Mouse (Mus musculus) limb, embryonic 13.5 days (tissue): ENCODE data around the gene Trim11. TPM values are rescaled to one million over a fixed set of nuclear protein-coding genes. Genes with fewer than 3 reads are reported as not detected.
A peak's percentile ranks its signal among the peaks of the same experiment; 100 is the strongest.

Experiments
- ATAC-seq: fragments of 200-750 bp; cut with Nextera tagmentation; 2 replicates; pipeline ENCODE4 v1.8.0; 2017; ENCODE audit warnings: low read depth, moderate number of reproducible peaks, moderate TSS enrichment; ENCODE audit not compliant: low FRiP score
- H3K27ac ChIP-seq: fragments of 300-500 bp; sonication (generic); 2 replicates; pipeline ENCODE4 v1.5.1; 2015; ENCODE audit warnings: inconsistent platforms, mild to moderate bottlenecking, moderate library complexity
- H3K27me3 ChIP-seq: fragments of 300-500 bp; sonication (generic); 2 replicates; pipeline ENCODE4 v1.6.1; 2015; ENCODE audit warnings: mild to moderate bottlenecking, inconsistent platforms
- H3K36me3 ChIP-seq: fragments of 300-500 bp; sonication (generic); 2 replicates; pipeline ENCODE4 v1.6.1; 2015; ENCODE audit warnings: inconsistent platforms, mild to moderate bottlenecking, moderate library complexity
- H3K4me1 ChIP-seq: fragments of 300-500 bp; sonication (generic); 2 replicates; pipeline ENCODE4 v1.6.1; 2015; ENCODE audit warnings: inconsistent platforms
- H3K4me2 ChIP-seq: fragments of 300-500 bp; sonication (generic); replicated peaks from 2 replicates; pipeline ENCODE4 v1.6.1; 2015; ENCODE audit warnings: inconsistent platforms, mild to moderate bottlenecking, moderate library complexity
- H3K4me3 ChIP-seq: fragments of 300-500 bp; sonication (generic); 2 replicates; pipeline ENCODE4 v1.5.1; 2015; ENCODE audit warnings: moderate library complexity, mild to moderate bottlenecking, inconsistent platforms
- H3K9ac ChIP-seq: fragments of 300-500 bp; sonication (generic); 2 replicates; pipeline ENCODE4 v1.6.1; 2015; ENCODE audit warnings: mild to moderate bottlenecking, inconsistent platforms
- H3K9me3 ChIP-seq: fragments of 300-500 bp; sonication (generic); 2 replicates; pipeline ENCODE4 v1.6.1; 2016; ENCODE audit warnings: inconsistent platforms
- WGBS: fragments of 180-500 bp; shearing (Covaris S2); methylation state at CpG from one replicate; pipeline ENCODE4 v1.1.7; 2015; 5-methylcytosine and 5-hydroxymethylcytosine counted together
- polyA plus RNA-seq: library from polyadenylated mRNA; unstranded; fragments of >200 nt; fragmentation: Nextera tagmentation; extraction: Ambion mirVana; gene quantifications from 2 replicates; pipeline ENCODE4 v1.2.1, GENCODE M21; 2015

The Trim11 gene
- polyA plus RNA-seq, 1 experiment from 2014 or later: 24.0 TPM

DNA sequence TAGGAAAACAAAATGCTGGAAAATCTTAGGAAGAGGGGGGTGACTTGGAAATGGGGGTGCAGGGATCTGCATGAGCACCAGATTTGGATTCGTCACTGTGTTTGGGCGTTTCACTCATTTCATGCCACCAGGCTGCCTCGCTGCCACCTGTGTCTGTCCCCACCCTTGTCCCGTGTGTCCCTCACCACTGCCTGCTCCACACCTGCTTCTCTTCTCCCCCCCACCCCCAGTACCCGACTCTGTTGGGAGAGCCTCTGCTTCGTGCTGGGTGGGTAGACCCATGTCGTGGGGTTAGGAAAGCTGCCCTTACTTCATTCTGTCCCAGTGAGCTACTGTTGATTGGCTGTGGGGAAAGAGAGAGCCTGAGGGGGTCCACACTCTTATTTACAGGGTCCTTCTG is 6.8 kb downstream of the Trim11 start:
- Histone ChIP-seq H3K4me3 (no peak overlapping the region), H3K4me2 (no peak overlapping the region), H3K36me3 (peaks cover 77% of the 10 kb centered on the region), H3K27me3 (no peaks in the 10 kb centered on the region), H3K9ac (no peak overlapping the region), H3K4me1 (peaks cover 21% of the 10 kb centered on the region), H3K9me3 (no peaks in the 10 kb centered on the region), H3K27ac (no peak overlapping the region)
- no peak for ATAC-seq
- WGBS: 95% methylated on average over 7 of the region's 7 CpGs

DNA sequence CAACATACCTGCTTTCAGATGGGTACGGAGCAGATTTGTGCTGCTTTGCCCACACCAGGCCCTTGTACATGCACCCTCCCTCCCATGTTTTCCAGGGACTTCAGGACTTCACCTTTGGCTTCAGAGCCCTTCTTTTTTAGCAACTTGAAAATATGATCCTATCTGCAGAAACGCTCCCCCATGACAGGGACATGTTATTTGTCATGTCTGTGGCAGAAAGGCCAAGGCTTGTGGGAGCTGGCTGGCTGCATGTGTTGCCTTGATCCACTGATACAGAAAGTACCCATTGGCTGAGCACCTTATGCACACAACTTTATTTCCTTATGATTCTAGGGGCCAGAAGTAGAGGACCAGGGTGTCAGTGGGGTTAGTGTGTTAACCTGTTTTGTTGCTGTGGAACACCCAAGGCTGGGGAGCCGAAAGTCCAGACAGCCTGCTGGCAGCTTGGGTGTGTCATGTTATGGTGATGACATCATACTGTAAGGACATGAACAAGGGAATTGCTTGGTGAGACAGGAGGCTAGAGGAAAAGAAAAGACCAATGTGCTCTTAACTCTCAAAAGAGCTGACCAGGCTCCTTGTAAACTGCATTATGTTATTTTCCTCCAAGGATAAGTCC is 7.5 kb downstream of the Trim11 start:
- H3K9ac ChIP-seq: no peak overlapping the region
- no peak overlapping the region for H3K4me3 ChIP-seq
- no peak overlapping the region for H3K4me2 ChIP-seq
- H3K4me1 ChIP-seq: peaks cover 14% of the 10 kb centered on the region
- no peaks in the 10 kb centered on the region for H3K9me3 ChIP-seq
- no peaks in the 10 kb centered on the region for H3K27me3 ChIP-seq
- ATAC-seq: no peak
- H3K27ac ChIP-seq: no peak overlapping the region
- H3K36me3 ChIP-seq: peaks cover 85% of the 10 kb centered on the region
- 92% methylated on average over 3 of the region's 3 CpGs for WGBS

DNA sequence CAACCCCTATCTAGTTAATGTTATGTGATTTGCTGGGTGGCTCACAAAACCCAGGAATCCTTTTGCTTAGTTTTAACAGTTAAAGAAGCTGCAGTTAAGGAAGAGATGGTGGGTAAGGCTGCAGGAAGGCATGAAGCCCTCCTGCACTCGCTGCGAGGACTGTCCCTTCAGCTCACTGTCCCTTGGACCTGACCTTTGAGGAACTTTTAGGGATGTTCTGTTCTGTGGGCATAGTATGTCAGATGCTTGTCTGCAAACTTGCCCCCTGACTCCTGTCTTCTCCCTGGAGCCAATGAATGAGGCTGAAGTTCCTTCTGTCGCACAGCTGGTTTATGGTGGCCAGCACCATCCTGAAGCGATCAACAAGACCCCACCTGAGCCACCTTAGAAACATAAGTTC is 11.3 kb downstream of the Trim11 start:
- no peak overlapping the region for H3K9ac ChIP-seq
- 96% methylated on average over 4 of the region's 4 CpGs for WGBS
- peaks cover 21% of the 10 kb centered on the region for H3K27me3 ChIP-seq
- peaks cover 1% of the 10 kb centered on the region; the same call in 1 of the 2 replicates for H3K4me1 ChIP-seq
- peaks cover 78% of the 10 kb centered on the region for H3K36me3 ChIP-seq
- H3K4me3 ChIP-seq: no peak overlapping the region
- no peak overlapping the region for H3K27ac ChIP-seq
- no peak overlapping the region for H3K4me2 ChIP-seq
- no peak for ATAC-seq
- H3K9me3 ChIP-seq: no peaks in the 10 kb centered on the region

GRCm38 (mm10) chr11:58990141-58990540 is 12.2 kb downstream of the Trim11 start:
- no peaks in the 10 kb centered on the region for H3K9me3 ChIP-seq
- 91% methylated on average over 17 of the region's 17 CpGs for WGBS
- no peak for ATAC-seq

GRCm38 (mm10) chr11:58990794-58991193 is 12.9 kb downstream of the Trim11 start:
- Histone ChIP-seq H3K9ac (no peak overlapping the region), H3K4me3 (no peak overlapping the region), H3K4me1 (peaks cover 8% of the 10 kb centered on the region), H3K27me3 (peaks cover 37% of the 10 kb centered on the region), H3K27ac (no peak overlapping the region), H3K4me2 (no peak overlapping the region), H3K36me3 (peaks cover 62% of the 10 kb centered on the region), H3K9me3 (no peaks in the 10 kb centered on the region)
- ATAC-seq: no peak
- WGBS: 85% methylated on average over 9 of the region's 9 CpGs

More at GRCm38 (mm10) chr11:58990141-58990540, 12.2 kb downstream of the Trim11 start:
- Histone ChIP-seq H3K4me3 (no peak overlapping the region), H3K4me1 (peaks cover 8% of the 10 kb centered on the region), H3K4me2 (no peak overlapping the region), H3K9ac (no peak overlapping the region), H3K36me3 (peaks cover 68% of the 10 kb centered on the region), H3K27me3 (peaks cover 30% of the 10 kb centered on the region), H3K27ac (no peak overlapping the region)

- Histone ChIP-seq H3K27me3 (peaks cover 47% of the 10 kb centered on the region), H3K9me3 (no peaks in the 10 kb centered on the region), H3K4me2 (no peak overlapping the region), H3K4me1 (peaks cover 8% of the 10 kb centered on the region), H3K36me3 (peaks cover 50% of the 10 kb centered on the region), H3K9ac (no peak overlapping the region), H3K27ac (no peak overlapping the region), H3K4me3 (no peak overlapping the region)
- no peak for ATAC-seq
- 75% methylated on average over 3 of the region's 3 CpGs for WGBS
Measured at GRCm38 (mm10) chr11:58991911-58992310, 14.0 kb downstream of the Trim11 start.

- H3K9ac ChIP-seq: no peak overlapping the region
- H3K27ac ChIP-seq: no peak overlapping the region
- no peak overlapping the region for H3K4me2 ChIP-seq
- H3K9me3 ChIP-seq: no peaks in the 10 kb centered on the region
- peaks cover 49% of the 10 kb centered on the region for H3K27me3 ChIP-seq
- WGBS: 72% methylated on average over 6 of the region's 6 CpGs
- no peak overlapping the region for H3K4me3 ChIP-seq
- no peak for ATAC-seq
- H3K36me3 ChIP-seq: peaks cover 38% of the 10 kb centered on the region
- peaks cover 8% of the 10 kb centered on the region for H3K4me1 ChIP-seq
Measured at GRCm38 (mm10) chr11:58993091-58993670, 15.3 kb downstream of the Trim11 start.

- H3K4me2 ChIP-seq: peak overlapping the region; percentile 70
- peak overlapping the region; percentile 42 for H3K4me3 ChIP-seq
- H3K36me3 ChIP-seq: peaks cover 26% of the 10 kb centered on the region
- ATAC-seq: peak; percentile 46
- no peak overlapping the region for H3K27ac ChIP-seq
- peaks cover 8% of the 10 kb centered on the region for H3K4me1 ChIP-seq
- H3K9ac ChIP-seq: no peak overlapping the region
- 3% methylated on average over 34 of the region's 35 CpGs for WGBS
- H3K9me3 ChIP-seq: no peaks in the 10 kb centered on the region
- H3K27me3 ChIP-seq: peaks cover 49% of the 10 kb centered on the region
Measured at GRCm38 (mm10) chr11:58994337-58994826, 16.5 kb downstream of the Trim11 start.

GRCm38 (mm10) chr11:58995061-58995806 is 17.3 kb downstream of the Trim11 start:
- no peaks in the 10 kb centered on the region for H3K9me3 ChIP-seq
- H3K27me3 ChIP-seq: peaks cover 49% of the 10 kb centered on the region
- peaks cover 8% of the 10 kb centered on the region for H3K4me1 ChIP-seq
- WGBS: 75% methylated on average over 9 of the region's 9 CpGs
- no peak overlapping the region for H3K27ac ChIP-seq
- ATAC-seq: no peak
- H3K9ac ChIP-seq: no peak overlapping the region
- H3K36me3 ChIP-seq: peaks cover 17% of the 10 kb centered on the region
- peak overlapping the region; percentile 70 for H3K4me2 ChIP-seq
- no peak overlapping the region for H3K4me3 ChIP-seq

GRCm38 (mm10) chr11:58995807-58996370 is 18.0 kb downstream of the Trim11 start:
- no peak for ATAC-seq
- no peak overlapping the region for H3K4me3 ChIP-seq
- 52% methylated on average over 12 of the region's 12 CpGs for WGBS

DNA sequence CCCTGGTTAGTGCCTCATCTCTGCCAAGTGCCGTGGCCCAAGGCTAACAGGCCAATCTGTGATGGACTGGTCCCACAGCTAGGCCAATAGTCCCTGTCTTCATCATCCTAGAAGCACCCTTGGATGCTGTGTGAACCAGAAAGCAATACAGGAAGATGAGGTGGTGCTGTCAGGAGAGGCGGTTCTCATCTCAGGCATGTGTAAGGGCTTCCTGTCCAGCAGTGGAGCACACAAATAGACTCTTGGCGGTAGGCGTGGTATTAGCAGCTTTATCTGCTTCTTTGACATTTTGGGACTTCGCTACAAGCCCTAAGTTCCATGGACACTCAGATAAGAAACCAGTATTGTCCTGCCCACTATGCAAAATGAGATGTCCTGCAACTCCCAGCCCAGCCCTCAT is 19.6 kb downstream of the Trim11 start:
- ATAC-seq: no peak
- no peaks in the 10 kb centered on the region for H3K36me3 ChIP-seq

More at GRCm38 (mm10) chr11:58995807-58996370, 18.0 kb downstream of the Trim11 start:
- no peak overlapping the region for H3K27ac ChIP-seq
- no peak overlapping the region for H3K9ac ChIP-seq
- peaks cover 49% of the 10 kb centered on the region for H3K27me3 ChIP-seq
- peaks cover 11% of the 10 kb centered on the region for H3K36me3 ChIP-seq
- H3K9me3 ChIP-seq: no peaks in the 10 kb centered on the region
- H3K4me1 ChIP-seq: peaks cover 8% of the 10 kb centered on the region
- H3K4me2 ChIP-seq: no peak overlapping the region

GRCm38 (mm10) chr11:58999158-58999557 is 21.3 kb downstream of the Trim11 start:
- WGBS: 40% methylated on average over 11 of the region's 11 CpGs
- H3K27me3 ChIP-seq: peaks cover 29% of the 10 kb centered on the region
- no peaks in the 10 kb centered on the region for H3K36me3 ChIP-seq
- no peaks in the 10 kb centered on the region for H3K9me3 ChIP-seq
- H3K27ac ChIP-seq: no peak overlapping the region
- no peak for ATAC-seq
- no peak overlapping the region for H3K4me2 ChIP-seq
- H3K4me1 ChIP-seq: peaks cover 7% of the 10 kb centered on the region
- H3K9ac ChIP-seq: no peak overlapping the region
- no peak overlapping the region for H3K4me3 ChIP-seq

More for the DNA sequence above, 19.6 kb downstream of the Trim11 start:
- no peak overlapping the region for H3K9ac ChIP-seq
- H3K4me3 ChIP-seq: no peak overlapping the region
- no peak overlapping the region for H3K4me2 ChIP-seq
- H3K27me3 ChIP-seq: peaks cover 44% of the 10 kb centered on the region
- 91% methylated on average over 5 of the region's 5 CpGs for WGBS
- peaks cover 8% of the 10 kb centered on the region for H3K4me1 ChIP-seq
- no peaks in the 10 kb centered on the region for H3K9me3 ChIP-seq
- no peak overlapping the region for H3K27ac ChIP-seq
